Mouse (Mus musculus) right cerebral cortex, adult 2 months (tissue): ENCODE measurements around the gene Zcchc13.

ENCODE experiments used
- DNase-seq, 2 experiments: peaks; one replicate each; pipeline ENCODE4 v3.0.0; 2021 to 2022; ENCODE audit warnings: low spot score in 2 of 2

Gene Zcchc13

GRCm38 (mm10) chrX:103630303-103630702 is at the start of gene Zcchc13:
Gene Zcchc13 (plus strand): TSS chrX:103630586.
- DNase-seq = no peak

GRCm38 (mm10) chrX:103584262-103584661 is 46.1 kb upstream of the Zcchc13 start:
- DNase-seq = no peak

GRCm38 (mm10) chrX:103592056-103592455 is 38.3 kb upstream of the Zcchc13 start:
- no peak for DNase-seq

- DNase-seq = no peak
These were observed 27.8 kb upstream of the Zcchc13 start for GRCm38 (mm10) chrX:103602553-103602952.

- no peak for DNase-seq
These were observed 26.2 kb upstream of the Zcchc13 start for GRCm38 (mm10) chrX:103604211-103604610.

- no peak for DNase-seq
These were observed 24.9 kb upstream of the Zcchc13 start for GRCm38 (mm10) chrX:103605473-103605872.

GRCm38 (mm10) chrX:103610401-103610800 is 20.0 kb upstream of the Zcchc13 start:
- DNase-seq = no peak

GRCm38 (mm10) chrX:103611462-103611861 is 18.9 kb upstream of the Zcchc13 start:
- DNase-seq = no peak

- DNase-seq = no peak
These were observed 15.6 kb upstream of the Zcchc13 start for GRCm38 (mm10) chrX:103614700-103615233.

- DNase-seq = no peak
These were observed 14.9 kb upstream of the Zcchc13 start for GRCm38 (mm10) chrX:103615453-103615852.

GRCm38 (mm10) chrX:103616162-103616535 is 14.2 kb upstream of the Zcchc13 start:
- DNase-seq = peak; percentile 33 to 53

- peak; percentile 73 to 84 for DNase-seq
These were observed 13.6 kb upstream of the Zcchc13 start for GRCm38 (mm10) chrX:103616536-103617404.

GRCm38 (mm10) chrX:103617405-103618095 is 12.8 kb upstream of the Zcchc13 start:
- no peak for DNase-seq

GRCm38 (mm10) chrX:103621799-103622198 is 8.6 kb upstream of the Zcchc13 start:
- peak in 1 of 2 experiments; percentile 31 for DNase-seq

GRCm38 (mm10) chrX:103622260-103622934 is 8.0 kb upstream of the Zcchc13 start:
- DNase-seq = peak; percentile 92 to 98

GRCm38 (mm10) chrX:103622935-103623280 is 7.5 kb upstream of the Zcchc13 start:
- peak in 1 of 2 experiments; percentile 13 for DNase-seq

GRCm38 (mm10) chrX:103623411-103623845 is 7.0 kb upstream of the Zcchc13 start:
- peak; percentile 47 to 52 for DNase-seq

GRCm38 (mm10) chrX:103624426-103625168 is 5.8 kb upstream of the Zcchc13 start:
- DNase-seq = no peak

GRCm38 (mm10) chrX:103628890-103629289 is 1.5 kb upstream of the Zcchc13 start:
- DNase-seq = no peak

GRCm38 (mm10) chrX:103633895-103634294 is 3.5 kb downstream of the Zcchc13 start:
- DNase-seq = no peak

- DNase-seq = no peak
These were observed 5.6 kb downstream of the Zcchc13 start for GRCm38 (mm10) chrX:103636021-103636420.
